Mouse (Mus musculus) monocyte, adult 2 months (primary cell): ENCODE results near the gene Copz1.

Experiments used
- DNase-seq, 2 experiments: peaks; one replicate each; pipeline ENCODE4 v3.0.0; 2022; ENCODE audit warnings: low spot score in 2 of 2, low read depth in 1 of 2

Copz1 gene

DNA sequence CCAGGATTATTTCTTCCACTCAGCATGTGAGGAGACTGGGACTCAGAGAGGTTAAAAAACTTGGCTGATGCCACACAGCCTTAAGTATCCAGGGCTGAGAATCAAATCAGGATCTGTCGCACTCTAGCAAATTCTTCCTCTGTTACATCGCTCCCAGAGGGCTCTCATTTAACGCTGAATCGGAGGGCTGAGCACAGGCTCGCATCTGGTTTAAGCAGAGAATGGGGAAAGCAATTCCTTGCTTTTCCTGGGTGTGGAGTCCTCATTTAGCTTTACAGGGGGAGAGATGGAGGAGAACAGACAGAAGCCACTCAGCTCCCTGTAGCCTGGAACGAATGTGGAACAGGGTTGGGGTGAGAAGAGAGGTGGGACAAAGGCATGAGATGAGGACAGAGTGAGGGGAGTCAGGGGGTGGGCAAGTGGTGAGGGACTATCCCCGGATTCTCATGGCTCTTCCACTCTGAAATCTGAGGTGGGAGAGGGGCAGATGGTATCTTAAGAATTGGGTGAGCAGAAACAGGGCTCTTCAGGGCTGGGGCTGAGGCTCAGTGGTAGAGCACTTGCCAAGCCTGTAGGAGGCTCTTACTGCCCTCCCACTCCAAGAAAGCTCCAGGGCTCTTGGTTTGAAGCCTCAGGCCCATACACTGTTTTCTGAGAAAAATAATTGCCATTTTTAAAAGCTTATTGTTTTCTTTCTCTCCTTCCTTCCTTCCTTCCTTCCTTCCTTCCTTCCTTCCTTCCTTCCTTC, 63.1 kb downstream of the Copz1 start:
- DNase-seq = no peak

DNA sequence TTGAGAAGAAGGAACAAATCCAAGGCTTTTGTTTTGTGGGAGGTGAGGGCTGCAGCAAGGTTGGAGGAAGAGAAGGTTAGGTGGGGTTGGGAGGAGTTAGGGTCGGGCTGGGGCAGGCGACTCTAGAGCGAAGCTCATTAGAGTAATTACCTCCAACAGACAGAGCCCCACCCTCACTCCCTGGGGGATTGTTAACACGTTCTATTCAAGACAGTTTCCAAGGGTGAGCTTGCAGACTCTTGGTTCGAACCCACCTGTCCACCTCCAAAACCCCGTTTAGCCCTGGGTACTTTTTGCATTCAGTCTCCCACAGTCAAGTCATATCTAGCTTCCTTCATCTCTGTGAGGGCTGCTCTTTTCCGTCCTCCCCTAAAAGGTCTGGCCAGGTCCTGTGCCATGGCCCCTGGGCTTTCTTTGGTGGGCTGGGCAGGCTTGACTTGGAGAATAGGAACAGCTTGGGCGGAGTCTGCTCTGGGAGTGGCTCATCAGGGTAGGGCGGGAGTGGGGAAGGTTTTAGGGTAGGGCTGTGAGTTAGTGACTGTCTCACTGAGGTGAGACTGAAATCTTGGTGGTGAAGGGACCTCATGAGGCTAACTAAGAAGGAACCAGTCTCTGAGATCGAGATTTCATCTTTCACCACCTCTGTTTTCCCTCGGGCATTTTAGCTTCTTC, 64.6 kb downstream of the Copz1 start:
- no peak for DNase-seq

DNA sequence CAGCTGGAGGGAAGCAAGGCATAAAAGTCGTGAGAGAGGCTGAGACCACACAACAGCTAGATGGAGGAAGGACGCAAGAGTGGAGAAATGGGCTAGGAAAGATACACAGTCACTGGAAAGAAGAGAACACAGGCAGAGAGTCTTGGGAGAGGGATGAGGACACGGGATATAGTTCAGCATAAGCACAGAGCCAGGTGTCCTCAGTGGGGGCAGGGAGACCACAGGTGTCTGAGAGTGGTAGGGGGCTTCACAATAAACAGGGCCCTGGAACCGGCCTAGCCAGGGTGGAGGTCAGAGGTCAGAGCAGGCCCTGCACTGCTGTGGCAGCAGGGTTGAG, 66.3 kb downstream of the Copz1 start:
- DNase-seq = no peak

DNA sequence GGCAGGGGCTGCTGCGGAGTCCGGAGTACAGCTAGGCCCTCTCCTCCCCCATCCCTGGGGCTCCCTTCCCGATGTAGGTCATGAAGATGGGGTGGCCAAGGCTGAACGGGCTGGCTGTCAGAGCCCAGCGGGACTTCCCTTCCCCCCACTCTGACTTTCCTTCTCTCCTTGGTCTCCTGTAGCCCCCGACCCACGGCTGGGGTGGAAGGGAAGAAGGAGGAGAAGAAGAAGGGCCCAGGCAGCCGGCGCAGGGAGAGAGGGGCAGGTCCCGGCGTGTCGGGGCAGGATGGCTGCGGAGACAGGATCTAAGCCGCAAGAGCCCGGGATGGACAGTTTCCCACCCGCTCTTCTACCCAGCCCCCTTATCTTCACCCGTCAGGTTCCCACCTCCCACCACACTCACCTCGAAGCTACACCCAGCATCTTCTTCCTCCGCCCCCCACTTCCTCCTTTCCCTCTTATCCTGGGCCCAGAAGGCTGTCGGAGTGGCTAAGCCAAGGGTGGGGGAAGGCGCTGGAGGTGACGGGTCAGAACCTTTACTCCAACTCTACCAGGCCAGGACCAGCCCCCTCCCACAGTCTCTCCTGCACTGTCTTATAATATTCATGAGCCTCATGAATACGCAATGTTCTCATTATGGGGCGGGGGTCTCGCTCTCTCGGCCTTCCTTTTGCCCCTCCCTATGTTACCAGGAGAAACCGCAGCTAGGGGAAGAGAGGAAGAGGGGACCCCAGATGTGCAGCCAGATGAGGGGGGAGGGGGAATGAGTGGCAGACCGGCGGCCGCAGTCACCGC, 66.8 kb downstream of the Copz1 start:
- no peak for DNase-seq

DNA sequence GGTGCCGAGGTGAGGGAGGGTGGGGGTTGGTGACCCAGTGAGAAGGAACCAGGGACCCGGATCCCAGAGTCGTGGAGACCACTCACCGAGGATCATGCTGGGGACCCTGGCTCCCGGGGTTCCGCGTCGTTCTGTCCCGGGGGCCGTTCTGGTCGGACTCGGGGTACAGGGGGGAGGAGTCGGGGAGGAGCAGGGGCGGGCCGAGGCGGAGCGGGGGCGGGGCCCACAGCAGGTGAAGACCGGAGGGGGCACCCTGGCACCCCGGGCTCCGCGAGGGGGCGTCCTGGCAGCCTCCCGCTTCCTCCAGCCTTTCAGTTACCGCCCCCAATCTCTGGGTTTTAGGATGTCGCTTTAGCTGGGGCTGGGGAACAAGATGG, 67.4 kb downstream of the Copz1 start, which contains the start of gene Zfp385a:
Gene Zfp385a (minus strand): TSS at position 133 of the 377 bp plus-strand sequence.
- DNase-seq = peak in 1 of 2 experiments; percentile 16

DNA sequence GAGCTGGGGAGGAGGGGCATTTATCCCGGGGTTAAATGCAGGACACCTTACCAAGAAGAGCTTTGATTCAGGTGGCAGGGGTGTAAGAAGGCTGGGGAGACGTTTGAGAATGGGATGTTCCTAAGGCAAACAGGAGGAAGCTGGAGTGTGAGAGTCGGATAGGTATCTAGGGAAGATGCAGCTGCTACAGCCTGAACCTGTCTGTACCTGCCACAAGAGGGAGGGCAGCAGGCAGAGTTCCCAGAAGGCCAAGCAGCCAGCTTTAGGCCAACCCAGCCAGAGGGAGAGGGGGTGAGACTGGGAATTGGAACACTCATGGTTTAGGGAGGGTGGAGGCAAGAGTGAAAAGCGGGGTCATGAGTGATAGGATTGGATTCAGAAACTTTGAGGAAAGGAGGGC, 68.3 kb downstream of the Copz1 start:
- DNase-seq = no peak

DNA sequence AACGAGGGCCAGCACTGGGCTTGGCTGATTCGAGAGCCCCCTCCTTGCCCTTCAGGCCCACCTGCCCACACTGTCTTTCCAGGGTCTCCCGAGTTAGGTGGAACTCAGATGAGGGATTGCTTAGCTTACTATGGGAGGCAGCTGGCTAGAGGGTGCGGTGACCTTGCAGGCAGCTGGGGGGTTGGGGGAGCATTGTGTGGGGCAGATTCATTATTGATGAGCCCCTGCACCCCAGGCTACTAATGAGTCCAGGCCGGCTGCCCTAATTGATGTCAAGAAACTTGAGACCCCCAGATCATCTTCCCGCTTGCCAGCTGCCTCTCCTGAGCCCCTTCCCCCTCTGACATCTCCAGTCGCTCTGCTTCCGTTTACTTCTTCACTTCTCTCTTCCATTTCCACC, 69.0 kb downstream of the Copz1 start:
- DNase-seq = no peak

DNA sequence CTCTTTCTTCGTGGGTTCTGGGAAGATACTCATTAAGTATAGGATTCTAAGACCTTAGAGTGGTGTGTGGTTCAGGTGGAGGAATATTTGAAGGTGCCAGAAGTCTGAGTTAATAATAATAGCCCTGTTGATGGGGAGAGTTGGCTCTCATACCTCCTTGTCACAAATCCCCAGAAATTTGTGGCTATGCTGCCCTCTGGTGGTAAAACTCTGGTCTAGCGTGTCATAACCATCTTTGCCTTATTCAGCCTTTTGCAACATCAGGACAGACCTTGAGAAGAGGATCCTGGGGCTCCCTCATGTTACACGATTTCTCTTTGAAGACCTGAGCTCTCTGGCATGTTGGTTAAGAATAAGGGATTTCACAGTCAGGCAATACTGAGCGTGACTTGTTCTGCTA, 69.9 kb downstream of the Copz1 start:
- peak; percentile 62 to 73 for DNase-seq

DNA sequence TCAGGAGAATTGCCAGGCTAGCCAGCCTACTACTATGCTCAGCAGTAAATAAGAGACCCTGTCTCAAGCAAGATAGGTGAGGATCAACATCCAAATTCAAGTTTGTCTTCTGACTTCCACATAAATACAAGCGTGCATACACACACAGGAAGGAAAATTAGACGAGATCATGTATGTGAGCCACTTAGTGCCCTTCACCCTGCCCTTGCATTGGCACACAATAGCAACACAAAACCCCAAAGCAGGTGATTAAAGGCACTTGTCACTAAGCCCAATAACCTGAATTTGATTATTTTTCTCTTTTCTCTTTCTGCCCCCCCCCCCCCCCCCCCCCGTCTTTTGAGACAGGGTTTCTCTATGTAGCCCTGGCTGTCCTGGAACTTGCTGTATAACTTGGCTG, 70.5 kb downstream of the Copz1 start:
- DNase-seq = no peak

DNA sequence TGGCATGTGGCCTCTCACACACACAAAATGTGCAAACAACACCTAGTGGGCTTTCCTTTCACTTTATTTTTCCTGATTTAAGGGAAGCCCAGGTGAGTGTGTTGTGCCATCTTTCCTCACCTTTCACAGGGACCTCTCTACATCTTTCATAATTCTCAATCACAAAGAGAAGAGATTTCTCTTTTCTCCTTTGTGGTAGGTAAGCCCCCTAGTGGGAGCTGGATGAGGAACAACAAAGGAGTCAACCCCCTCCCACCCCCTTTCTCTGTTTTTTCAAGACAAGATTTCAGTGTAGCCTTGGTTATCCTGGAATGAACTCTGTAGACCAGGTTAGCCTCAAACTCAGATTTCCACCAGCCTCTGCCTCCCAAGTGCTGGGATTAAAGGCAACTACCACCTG, 71.0 kb downstream of the Copz1 start:
- DNase-seq = no peak

DNA sequence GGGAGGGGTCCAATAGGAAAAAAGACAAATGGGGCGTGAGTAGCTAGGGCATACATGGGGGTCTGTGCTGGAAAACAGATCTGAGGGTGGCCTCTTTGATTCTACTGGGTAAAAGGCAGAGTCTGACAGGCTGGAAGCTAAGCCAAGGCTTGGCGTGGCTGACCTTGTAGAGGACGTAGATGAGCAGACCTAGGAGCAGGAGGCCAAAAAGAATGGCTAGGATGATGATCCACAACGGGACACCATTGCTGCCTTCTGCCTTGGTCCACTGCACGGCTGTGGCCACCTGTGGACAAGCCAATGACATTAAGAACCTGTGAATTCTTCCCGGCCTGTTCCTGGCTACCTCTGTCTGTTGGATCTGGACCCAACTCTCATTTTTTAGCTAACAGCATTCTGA, 73.3 kb downstream of the Copz1 start:
- no peak for DNase-seq

DNA sequence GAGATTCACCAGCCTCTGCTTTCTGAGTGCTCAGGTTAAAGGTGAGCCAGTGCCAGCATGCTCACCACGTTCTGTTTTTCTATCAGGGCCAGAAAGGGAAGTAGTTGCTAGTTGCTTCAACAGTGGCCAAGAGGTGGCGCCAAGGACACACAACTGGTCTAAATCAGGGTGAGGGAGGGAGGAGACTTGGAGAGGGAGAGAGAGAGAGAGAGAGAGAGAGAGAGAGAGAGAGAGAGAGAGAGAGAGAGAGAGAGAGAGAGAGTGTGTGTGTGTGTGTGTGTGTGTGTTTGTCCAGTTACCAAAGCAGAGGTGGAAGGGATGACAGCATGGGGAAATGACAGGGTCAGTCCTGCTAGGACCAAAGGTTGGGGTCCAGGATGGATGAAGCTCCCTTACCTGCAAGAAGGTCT, 74.8 kb downstream of the Copz1 start:
- DNase-seq = no peak
